Mouse (Mus musculus) MEL-GATA-1-ER (cell line): Measurements from ENCODE around the gene Zfp629.
A peak's percentile ranks its signal among the peaks of the same experiment; 100 is the strongest.
"Not testable (repeated sequence)": the region's sequence is repeated elsewhere in the genome, so short reads cannot be mapped to it uniquely, and the experiment has no call there.

Experiments
- DNase-seq: peaks from one replicate; pipeline ENCODE4 v3.0.0-alpha.2; 2012; ENCODE audit warnings: low read depth; ENCODE audit errors: extremely low read depth

The Zfp629 gene

DNA sequence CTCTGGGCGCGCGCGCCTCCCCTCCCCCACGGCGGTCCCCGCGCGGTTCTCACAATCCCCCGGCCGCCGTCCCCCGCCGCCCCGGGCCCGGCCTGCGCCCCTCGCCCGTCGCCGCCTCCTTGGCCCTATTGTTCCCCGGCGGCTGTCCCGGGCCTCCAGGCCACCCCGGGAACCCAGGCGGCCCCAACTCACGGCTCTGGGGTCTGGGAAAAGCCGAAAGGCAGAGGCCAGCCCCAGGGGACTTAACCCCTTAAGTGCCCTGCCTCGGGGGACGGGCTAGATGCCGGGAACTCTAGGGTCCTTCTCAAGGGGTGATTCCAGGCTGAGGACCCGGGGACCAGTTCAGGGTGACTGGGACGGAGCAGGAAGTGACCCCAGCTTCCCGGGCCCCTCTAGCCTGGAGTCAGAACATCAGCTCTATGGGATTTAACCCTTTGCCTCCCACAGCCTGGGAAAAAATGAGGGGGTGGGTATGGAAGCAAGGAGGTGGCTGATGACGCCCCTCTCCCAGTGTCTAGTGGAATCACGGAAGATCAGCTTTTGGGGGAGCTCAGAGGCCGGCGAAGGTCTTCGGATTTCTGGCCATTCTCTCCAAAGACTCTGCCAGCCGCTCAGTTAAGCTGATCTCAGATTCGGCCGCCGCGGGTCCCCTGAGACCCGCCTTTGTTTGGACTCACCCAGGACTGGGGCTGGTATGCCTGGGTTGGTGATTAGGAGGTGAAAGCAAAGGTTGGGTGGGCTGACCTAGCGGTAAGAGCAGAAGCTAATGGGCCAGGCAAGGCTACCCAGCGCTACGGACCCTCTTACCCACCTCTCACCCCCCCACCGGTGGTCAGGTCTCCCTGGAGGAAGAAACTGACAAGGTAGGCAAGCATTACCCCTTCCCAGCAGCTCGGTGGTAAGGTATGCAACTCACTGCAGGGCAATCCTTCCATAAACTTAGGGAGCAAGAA, at the start of gene Zfp629:
Gene Zfp629 (minus strand): TSS at position 907 of the 953 bp plus-strand sequence.
- peak; percentile 52 for DNase-seq

- no peak for DNase-seq
Observed at GRCm38 (mm10) chr7:127662926-127663325, 47.3 kb upstream of the Zfp629 start.

DNA sequence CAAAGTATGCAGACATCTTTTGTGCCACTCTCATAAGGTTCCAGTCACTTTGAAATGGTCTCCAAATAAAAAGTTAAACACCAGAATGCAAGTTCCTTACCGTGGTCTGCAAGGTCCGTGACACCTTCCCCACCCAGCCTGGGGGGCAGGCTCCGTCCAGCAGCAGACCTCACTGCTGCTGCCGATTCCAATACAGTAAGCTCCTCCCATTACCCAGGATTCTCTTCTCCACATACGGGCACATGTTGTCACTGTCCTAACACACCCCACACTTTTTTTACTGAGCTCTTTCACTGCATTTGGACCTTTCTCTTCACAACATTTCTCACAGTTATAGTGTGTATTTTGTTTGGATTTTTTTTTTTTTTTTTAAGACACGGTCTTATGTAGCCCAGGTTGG, 46.2 kb upstream of the Zfp629 start:
- no peak for DNase-seq

DNA sequence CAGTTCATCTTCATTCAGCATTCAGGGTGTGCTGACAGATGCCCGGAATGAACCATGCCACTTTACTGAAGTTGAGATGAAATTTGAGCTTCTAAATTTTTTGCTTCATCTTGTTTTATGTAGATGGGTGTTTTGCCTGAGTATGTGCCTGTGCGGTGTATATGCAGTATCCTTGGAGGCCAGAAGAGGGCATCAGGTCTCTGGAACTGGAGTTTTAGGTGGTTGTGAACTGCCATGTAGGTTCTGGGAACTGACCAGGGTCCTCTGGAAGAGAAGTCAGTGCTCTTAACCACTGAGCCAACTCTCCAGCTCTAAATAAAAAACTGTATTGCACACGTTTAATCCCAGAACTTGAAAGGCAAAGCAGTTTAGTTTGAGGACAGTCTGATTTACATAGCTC, 45.3 kb upstream of the Zfp629 start:
- DNase-seq = no peak

DNA sequence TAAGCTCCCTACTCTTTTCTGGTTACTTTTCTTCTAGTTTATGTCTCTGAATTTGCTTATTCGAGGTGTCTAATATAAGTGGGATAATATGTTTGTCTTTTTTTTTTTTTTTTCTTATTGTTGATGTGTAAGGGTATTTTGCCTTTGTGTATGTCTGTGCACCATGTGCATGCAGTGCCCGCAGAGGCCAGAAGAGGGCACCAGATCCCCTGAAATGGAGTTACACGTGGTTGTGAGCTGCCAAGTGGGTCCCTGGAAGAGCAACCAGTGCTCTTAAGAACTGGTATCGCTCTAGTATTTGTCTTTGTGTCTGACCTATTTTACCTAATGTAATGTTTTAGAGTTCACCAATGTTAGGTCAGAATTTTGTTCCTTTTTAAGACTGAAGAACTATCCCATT, 41.3 kb upstream of the Zfp629 start:
- peak; percentile 66 for DNase-seq

- DNase-seq = no peak
Observed at GRCm38 (mm10) chr7:127654318-127654717, 38.7 kb upstream of the Zfp629 start.

GRCm38 (mm10) chr7:127652050-127652449, 36.5 kb upstream of the Zfp629 start:
- DNase-seq = no peak

DNA sequence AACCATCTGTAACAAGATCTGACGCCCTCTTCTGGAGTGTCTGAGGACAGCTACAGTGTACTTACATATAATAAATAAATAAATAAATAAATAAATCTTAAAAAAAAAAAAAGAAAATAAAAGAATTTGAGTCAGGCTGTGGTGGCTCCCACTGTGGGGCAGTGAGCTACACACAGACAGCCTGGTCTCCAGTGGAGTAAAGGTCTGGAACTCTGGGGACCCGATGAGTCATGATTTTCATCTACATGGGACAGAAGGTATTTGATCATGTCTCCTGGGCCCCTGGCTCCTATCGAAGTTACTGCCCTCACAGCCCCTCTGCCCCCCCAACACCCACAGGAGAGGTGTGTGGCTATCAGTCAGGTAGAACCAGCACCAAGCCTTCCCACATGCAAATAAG, 36.0 kb upstream of the Zfp629 start:
- DNase-seq = no peak

GRCm38 (mm10) chr7:127649206-127649605, 33.6 kb upstream of the Zfp629 start:
- no peak for DNase-seq

- DNase-seq = no peak
Observed at GRCm38 (mm10) chr7:127648516-127649201, 33.1 kb upstream of the Zfp629 start.

GRCm38 (mm10) chr7:127647576-127647975, 32.0 kb upstream of the Zfp629 start:
- DNase-seq = not testable (repeated sequence)

GRCm38 (mm10) chr7:127646363-127646762, 30.8 kb upstream of the Zfp629 start:
- DNase-seq = no peak

DNA sequence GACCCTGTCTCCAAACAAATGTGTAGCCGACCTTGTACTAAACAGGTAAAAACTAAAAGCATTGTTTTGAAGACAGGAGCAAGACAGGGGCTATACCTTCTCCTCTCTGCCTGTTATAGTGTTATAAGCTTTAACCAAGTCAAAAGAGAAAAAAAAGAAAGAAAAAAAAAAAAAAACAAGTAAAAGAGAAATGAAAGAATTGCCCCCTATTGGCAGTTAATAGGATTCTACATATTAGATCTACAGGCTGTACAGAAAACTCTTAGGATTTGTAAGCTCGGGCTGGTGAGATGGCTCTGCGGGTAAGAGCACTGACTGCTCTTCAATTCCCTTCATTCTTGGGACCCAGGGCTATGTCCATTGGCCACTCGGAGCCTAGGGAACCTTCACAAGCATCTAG, 26.7 kb upstream of the Zfp629 start:
- DNase-seq = no peak

DNA sequence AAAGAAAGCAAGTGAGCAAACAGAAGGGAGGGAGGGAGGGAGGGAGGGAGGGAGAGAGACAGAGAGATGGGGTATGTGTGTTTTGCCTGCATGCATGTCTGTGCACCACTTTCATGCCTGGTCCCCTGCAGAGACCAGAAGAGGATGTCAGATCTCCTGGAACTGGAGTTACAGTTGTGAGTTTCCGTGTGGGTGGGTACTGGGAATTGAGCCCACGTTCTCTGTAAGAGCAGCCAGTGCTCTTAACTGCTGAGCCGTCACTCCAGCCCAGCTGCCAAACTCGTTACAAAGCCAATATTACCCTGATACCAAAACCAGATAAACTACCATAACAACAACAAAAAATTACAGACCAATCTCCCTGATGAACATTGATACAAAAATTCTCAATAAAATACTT, 25.7 kb upstream of the Zfp629 start:
- no peak for DNase-seq

GRCm38 (mm10) chr7:127636963-127637362, 21.4 kb upstream of the Zfp629 start:
- DNase-seq = no peak

GRCm38 (mm10) chr7:127631416-127631815, 15.8 kb upstream of the Zfp629 start:
- DNase-seq = no peak

- DNase-seq = no peak
Observed at GRCm38 (mm10) chr7:127628646-127629045, 13.0 kb upstream of the Zfp629 start.

- DNase-seq = peak; percentile 84
Observed at GRCm38 (mm10) chr7:127626471-127626870, 10.9 kb upstream of the Zfp629 start.

DNA sequence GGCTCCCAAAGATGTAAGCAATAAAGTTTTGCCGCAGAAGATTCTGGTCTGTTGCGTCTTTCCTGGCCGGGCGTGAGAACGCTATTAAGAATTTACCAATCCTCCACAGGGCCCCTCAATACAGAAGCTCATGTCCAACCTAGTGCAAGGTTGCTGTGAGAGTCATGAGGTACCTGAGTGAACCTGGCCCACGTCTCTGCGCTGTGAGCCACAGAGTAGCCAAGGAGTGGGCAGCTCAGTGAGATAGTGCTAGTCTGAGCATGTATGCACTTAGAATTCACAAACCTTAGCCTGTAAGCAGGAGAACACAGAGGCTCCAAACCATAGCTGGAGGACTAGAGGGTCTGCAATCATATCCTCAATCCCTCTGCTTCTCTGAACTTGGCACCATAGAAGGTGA, 10.4 kb upstream of the Zfp629 start:
- DNase-seq = no peak

GRCm38 (mm10) chr7:127618402-127618801, 2.8 kb upstream of the Zfp629 start:
- DNase-seq = not testable (repeated sequence)

- DNase-seq = no peak
Observed at GRCm38 (mm10) chr7:127617962-127618361, 2.4 kb upstream of the Zfp629 start.

DNA sequence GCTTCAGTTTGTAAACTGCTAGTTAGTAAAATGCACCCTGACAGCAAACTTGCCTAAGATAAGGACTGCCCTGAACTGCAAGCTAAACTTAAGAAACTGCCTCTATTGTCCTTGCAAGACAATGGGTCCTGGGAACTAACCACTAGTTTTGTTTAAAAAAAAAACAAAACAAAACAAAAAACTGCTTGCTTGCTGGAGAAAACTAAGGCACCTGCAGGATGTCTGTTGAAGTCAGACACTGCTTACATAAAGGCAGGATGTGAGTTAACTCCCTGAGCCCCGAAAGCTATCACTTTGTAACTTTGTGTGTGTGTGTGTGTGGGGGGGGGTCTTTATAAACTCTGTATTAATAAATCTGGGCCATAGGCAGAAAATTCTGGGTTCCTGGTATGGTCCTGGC, 1.3 kb upstream of the Zfp629 start:
- DNase-seq = no peak
